Mouse (Mus musculus) G1E (cell line): ENCODE data around the gene Clec16a. TPM values are rescaled to one million over a fixed set of nuclear protein-coding genes. Genes with fewer than 3 reads are reported as not detected.

Experiments
- ATAC-seq: 2 replicates; pipeline ENCODE4 v1.8.0; 2016; ENCODE audit warnings: mild to moderate bottlenecking; ENCODE audit not compliant: insufficient number of reproducible peaks, poor library complexity, low FRiP score, severe bottlenecking; ENCODE audit errors: extremely low read depth
- DNase-seq: peaks from one replicate; pipeline ENCODE4 v3.0.0; 2012; ENCODE audit warnings: low spot score
- H3K27me3 ChIP-seq: 2 replicates; pipeline ENCODE4 v1.6.1; 2012; ENCODE audit warnings: mild to moderate bottlenecking, low read length, inconsistent platforms; ENCODE audit not compliant: insufficient read depth
- H3K36me3 ChIP-seq: replicated peaks from 2 replicates; pipeline ENCODE3; 2012; ENCODE audit warnings: mild to moderate bottlenecking, inconsistent platforms
- H3K4me1 ChIP-seq: 2 replicates; pipeline ENCODE4 v1.6.1; 2012; ENCODE audit warnings: low read depth, low read length, inconsistent platforms, mixed read lengths; ENCODE audit not compliant: insufficient read depth
- H3K4me3 ChIP-seq: 2 replicates; pipeline ENCODE4 v1.5.1; 2012; ENCODE audit warnings: low read depth, mild to moderate bottlenecking, inconsistent platforms, low read length, moderate library complexity, mixed read lengths
- H3K9me3 ChIP-seq: replicated peaks from 2 replicates; pipeline ENCODE4 v1.6.1; 2012; ENCODE audit warnings: inconsistent platforms
- CTCF ChIP-seq: IDR thresholded peaks from 2 replicates; pipeline ENCODE4 v1.5.1; 2012; ENCODE audit warnings: low read depth, low read length, inconsistent platforms, mixed read lengths
- GATA1 ChIP-seq: IDR thresholded peaks from 2 replicates; pipeline ENCODE4 v1.6.1; 2012; ENCODE audit warnings: borderline replicate concordance, low read length, inconsistent platforms, mixed read lengths
- GATA2 ChIP-seq: IDR thresholded peaks from 2 replicates; pipeline ENCODE4 v1.6.1; 2012; ENCODE audit warnings: low read depth, low read length, inconsistent platforms, borderline replicate concordance
- POLR2AphosphoS5 ChIP-seq: IDR thresholded peaks from 2 replicates; pipeline ENCODE4 v1.6.1; 2012; ENCODE audit warnings: low read depth, low read length, inconsistent platforms; ENCODE audit not compliant: insufficient replicate concordance
- TAL1 ChIP-seq: conservative IDR thresholded peaks from 2 replicates; pipeline ENCODE4 v1.6.1; 2012; ENCODE audit warnings: low read depth, low read length, inconsistent platforms, mixed read lengths
- polyA plus RNA-seq: library from polyadenylated mRNA; stranded (reverse); fragments of >175 nt; gene quantifications from 2 replicates; pipeline ENCODE4 v1.2.3, GENCODE M21; 2012
- total RNA-seq, 2 experiments: library from RNA; stranded (forward) in 1 of 2; stranded (reverse) in 1 of 2; fragments of 200-1000 nt in 1 of 2; fragments of >200 nt in 1 of 2; fragmentation: Nextera tagmentation in 1 of 2; gene quantifications; 2 replicates each; pipeline ENCODE4 v1.2.3; 2014 to 2017

Gene Clec16a
- total and polyA plus RNA-seq, 3 experiments: 12.6 to 47.9 (median 18.1) TPM

DNA sequence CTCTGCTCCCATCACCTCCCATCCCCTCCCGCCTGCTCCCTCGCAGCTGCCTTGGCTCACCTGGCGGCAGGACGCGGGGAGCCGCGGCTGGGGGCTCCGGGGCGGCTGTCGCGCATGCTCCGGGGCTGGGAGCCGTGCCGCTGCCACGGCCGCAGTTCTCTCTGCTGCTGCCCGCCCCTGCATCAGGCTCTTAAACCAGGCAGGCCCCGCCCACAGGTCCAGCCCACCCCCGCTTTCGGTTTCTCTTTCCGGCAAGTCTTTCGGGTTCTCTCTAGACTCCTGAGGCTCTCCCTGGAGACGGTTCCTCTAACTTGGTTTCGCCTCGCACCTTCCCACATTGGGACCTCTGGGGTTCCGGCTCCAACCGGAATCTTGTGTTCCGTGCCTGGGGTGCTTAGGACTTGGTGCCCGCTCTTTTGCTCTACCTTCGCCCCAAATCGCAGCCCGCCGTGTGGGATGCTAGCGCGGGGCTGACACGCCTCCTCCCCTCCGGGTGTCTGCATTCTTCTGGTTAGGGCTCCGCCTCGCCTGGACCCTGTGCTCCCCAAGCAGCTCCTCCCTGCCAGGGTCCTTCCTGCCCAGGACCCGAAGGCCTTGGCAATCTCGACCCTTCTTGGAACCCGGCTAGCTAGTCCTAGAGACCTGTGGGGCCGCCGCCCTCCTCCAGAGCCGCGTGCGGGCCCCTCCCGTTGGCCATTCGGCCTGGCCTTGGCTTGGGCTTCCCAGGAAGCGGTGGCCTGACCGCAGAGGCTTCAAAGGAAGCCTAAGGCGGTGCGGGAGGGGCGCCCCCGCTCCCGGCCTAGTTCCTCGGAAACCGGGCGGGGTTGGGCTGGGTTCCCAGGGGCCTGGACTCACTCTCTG is 240.5 kb downstream of the Clec16a start, which contains the start of gene Socs1:
Socs1 (minus strand) TSS at position 166 of the 861 bp plus-strand sequence.
- DNase-seq (peak; percentile 95), ATAC-seq (peak; percentile 66)
- Histone ChIP-seq H3K4me3 (peak within 1 kb of the TSS; percentile 84), H3K36me3 (peaks cover 38% of the 10 kb centered on the region), H3K27me3 (peaks cover 16% of the 10 kb centered on the region), H3K9me3 (peaks cover 7% of the 10 kb centered on the region), H3K4me1 (peaks cover 78% of the 10 kb centered on the region)
- no peak for TF ChIP-seq POLR2AphosphoS5
- TF ChIP-seq GATA2: no peak
- no peak for TF ChIP-seq TAL1
- TF ChIP-seq CTCF: no peak
- no peak for TF ChIP-seq GATA1

DNA sequence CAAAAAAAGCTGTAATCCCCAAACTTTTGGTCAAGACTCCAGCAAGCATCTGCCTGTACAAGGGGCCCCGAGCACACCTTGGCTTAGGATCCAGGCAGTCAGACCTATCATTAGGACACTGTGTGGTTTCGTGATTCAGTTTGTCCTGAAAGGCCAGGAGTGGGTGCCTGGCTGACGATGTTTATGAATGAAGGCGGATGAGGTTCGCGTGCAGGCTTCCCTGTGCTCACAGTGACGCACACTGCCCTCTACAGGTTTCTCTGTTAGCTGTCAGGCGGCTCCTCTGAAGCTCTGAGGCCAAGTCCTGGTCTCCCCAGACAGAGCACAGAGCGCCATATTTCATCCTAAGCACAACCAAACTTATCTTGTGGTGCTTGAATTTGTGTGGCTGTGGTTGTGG is 241.1 kb downstream of the Clec16a start:
- peak; percentile 62 for TF ChIP-seq CTCF
- TF ChIP-seq TAL1: no peak
- peak overlapping the region; percentile 84 for H3K4me3 ChIP-seq
- H3K9me3 ChIP-seq: peaks cover 7% of the 10 kb centered on the region
- peaks cover 23% of the 10 kb centered on the region for H3K27me3 ChIP-seq
- ATAC-seq (peak; percentile 35; the same call in 1 of the 2 replicates), DNase-seq (peak; percentile 76)
- peaks cover 78% of the 10 kb centered on the region for H3K4me1 ChIP-seq
- peaks cover 32% of the 10 kb centered on the region for H3K36me3 ChIP-seq

DNA sequence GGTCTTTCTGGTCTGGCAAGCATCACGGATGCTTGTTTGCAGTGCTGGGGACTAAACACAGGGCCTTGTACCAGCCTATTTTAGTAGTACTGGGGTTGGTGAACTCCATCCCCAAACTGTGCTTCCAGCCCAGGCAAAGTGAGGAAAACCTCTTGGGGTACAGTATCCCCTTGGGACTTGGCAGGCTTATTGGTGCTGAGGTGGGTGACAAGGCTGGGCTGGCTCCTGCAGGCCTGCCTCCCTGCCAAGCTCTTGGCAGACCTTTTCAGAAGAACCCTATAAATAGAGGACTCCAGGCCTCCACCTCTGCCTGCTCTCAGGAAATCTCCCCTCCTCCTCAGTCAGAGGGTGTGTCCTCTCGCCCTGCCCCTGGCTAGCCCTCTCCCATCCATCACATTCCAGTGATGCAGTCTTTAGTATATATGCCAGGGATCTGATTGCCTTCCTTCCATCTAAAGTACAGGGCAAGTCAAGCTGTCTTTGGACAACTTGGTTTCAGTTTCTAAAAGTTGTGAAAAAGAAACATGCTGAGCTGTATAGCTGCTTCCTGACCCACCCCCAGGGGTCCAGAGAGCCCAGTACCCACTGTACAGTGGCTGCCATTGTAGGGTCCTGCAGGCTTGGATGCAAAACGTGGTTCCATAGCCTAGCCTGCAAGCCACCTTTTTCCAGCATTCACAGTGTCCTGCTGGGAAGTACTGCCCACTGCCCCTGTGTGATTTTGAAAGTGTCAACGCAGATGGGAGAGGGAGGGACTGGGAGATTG is 241.8 kb downstream of the Clec16a start:
- peak overlapping the region; percentile 84; the same call in 1 of the 2 replicates for H3K4me3 ChIP-seq
- DNase-seq (no peak), ATAC-seq (no peak)
- peaks cover 29% of the 10 kb centered on the region for H3K27me3 ChIP-seq
- H3K9me3 ChIP-seq: peaks cover 7% of the 10 kb centered on the region
- peaks cover 74% of the 10 kb centered on the region for H3K4me1 ChIP-seq
- peaks cover 26% of the 10 kb centered on the region for H3K36me3 ChIP-seq
- TF ChIP-seq GATA2 (no peak), TAL1 (no peak), CTCF (no peak), POLR2AphosphoS5 (no peak), GATA1 (no peak)

DNA sequence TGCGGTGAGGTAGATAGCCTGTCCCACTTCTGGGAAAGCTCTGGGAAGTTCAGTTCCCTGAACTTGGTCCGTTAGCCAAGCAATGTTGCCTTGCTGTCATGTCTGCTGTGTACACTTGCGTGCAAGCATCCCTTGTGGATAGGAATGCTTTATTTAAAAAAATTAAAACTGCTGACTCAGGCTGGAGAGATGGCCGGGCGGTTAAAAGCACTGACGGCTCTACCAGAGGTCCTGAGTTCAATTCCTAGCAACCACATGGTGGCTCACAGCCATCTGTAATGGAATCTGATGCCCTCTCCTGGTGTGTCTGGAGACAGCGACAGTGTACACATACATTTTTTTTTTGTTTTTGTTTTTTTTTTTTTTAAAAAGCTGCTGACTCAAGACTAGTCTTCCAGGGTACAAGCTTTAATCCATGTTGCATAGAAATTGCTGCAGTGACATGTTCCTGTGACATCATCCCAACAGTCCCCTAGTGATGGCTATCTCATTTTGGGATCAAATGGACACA is 242.5 kb downstream of the Clec16a start:
- Histone ChIP-seq H3K36me3 (peaks cover 21% of the 10 kb centered on the region), H3K9me3 (peaks cover 7% of the 10 kb centered on the region), H3K27me3 (peaks cover 34% of the 10 kb centered on the region), H3K4me1 (peaks cover 67% of the 10 kb centered on the region), H3K4me3 (no peak overlapping the region)
- DNase-seq (no peak), ATAC-seq (no peak)
- TF ChIP-seq GATA1 (no peak), POLR2AphosphoS5 (no peak), TAL1 (no peak), GATA2 (no peak), CTCF (no peak)

DNA sequence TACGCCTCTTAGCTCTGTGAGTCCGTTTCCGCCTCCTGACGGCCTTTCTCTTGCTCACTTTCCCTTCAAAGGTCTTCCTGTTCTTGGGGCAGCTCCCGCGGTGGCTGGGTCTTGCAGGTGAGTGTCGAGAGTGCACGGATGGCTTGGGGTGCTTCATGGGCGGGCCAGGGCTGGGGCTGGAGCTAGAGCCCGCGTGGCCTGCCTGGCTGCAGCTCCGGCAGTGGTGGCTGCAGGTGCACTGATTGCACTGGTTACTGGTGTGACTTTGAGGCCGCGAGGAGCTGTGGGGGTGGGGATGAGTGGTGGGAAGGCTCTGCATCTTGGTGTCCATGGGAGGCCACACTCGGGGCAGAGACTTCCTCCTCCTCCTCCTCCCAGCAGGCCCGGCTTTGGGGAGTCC is 243.1 kb downstream of the Clec16a start, which contains the start of gene Tnp2:
Tnp2 (minus strand) TSS at position 390 of the 400 bp plus-strand sequence.
- H3K4me3 ChIP-seq: peak within 1 kb of the TSS; percentile 11; the same call in 1 of the 2 replicates
- DNase-seq (no peak), ATAC-seq (no peak)
- TF ChIP-seq CTCF (no peak), GATA2 (no peak), TAL1 (no peak), GATA1 (no peak), POLR2AphosphoS5 (no peak)
- peaks cover 14% of the 10 kb centered on the region for H3K36me3 ChIP-seq
- H3K4me1 ChIP-seq: peaks cover 61% of the 10 kb centered on the region
- H3K9me3 ChIP-seq: peaks cover 7% of the 10 kb centered on the region
- peaks cover 34% of the 10 kb centered on the region for H3K27me3 ChIP-seq

DNA sequence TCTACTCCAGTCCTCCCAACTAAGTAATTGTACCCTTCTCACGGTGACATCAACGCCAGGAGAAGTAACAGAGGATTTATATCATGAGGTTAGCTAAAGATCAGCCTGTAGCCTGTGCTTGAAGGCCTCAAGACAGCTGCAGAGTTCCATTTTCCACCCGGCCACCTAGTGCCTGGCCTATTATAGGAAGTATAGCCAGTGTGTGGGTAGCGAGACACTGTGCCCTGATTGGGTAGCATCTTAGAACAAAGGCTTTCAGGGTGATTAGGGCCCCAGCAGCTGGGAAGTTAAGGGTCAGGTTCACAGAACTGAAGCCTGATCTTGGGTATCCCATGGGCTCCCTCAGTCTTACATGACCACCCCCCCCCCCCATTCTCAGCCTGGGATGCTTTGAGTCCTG is 243.7 kb downstream of the Clec16a start:
- TF ChIP-seq CTCF (no peak), GATA2 (no peak), TAL1 (no peak), GATA1 (no peak), POLR2AphosphoS5 (no peak)
- ATAC-seq (no peak), DNase-seq (no peak)

More for the DNA sequence above, 243.7 kb downstream of the Clec16a start:
- Histone ChIP-seq H3K27me3 (peaks cover 34% of the 10 kb centered on the region), H3K4me1 (peaks cover 55% of the 10 kb centered on the region), H3K4me3 (no peak overlapping the region), H3K9me3 (peaks cover 7% of the 10 kb centered on the region), H3K36me3 (peaks cover 9% of the 10 kb centered on the region)
